Mouse (Mus musculus) small intestine, adult 2 months (tissue): ENCODE results near the gene Rnf212. TPM values are rescaled to one million over a fixed set of nuclear protein-coding genes. Genes with fewer than 3 reads are reported as not detected.

ENCODE experiments used
- H3K27ac ChIP-seq: fragments of 200-500 bp; 2 replicates; pipeline ENCODE4 v1.5.1; 2012; ENCODE audit warnings: low read depth, low read length, control low read depth, inconsistent platforms; ENCODE audit not compliant: insufficient read depth
- H3K27me3 ChIP-seq: fragments of 200-500 bp; 2 replicates; pipeline ENCODE4 v1.6.1; 2012; ENCODE audit warnings: mild to moderate bottlenecking, moderate library complexity, low read length, inconsistent platforms; ENCODE audit not compliant: control insufficient read depth, insufficient read depth
- H3K36me3 ChIP-seq: fragments of 200-500 bp; 2 replicates; pipeline ENCODE4 v1.6.1; 2012; ENCODE audit warnings: mild to moderate bottlenecking, low read length, control low read depth, inconsistent platforms; ENCODE audit not compliant: control insufficient read depth, insufficient read depth
- H3K4me1 ChIP-seq: fragments of 200-500 bp; 2 replicates; pipeline ENCODE4 v1.6.1; 2012; ENCODE audit warnings: low read length, inconsistent platforms, mixed read lengths; ENCODE audit not compliant: control insufficient read depth, insufficient read depth, insufficient read length
- H3K4me3 ChIP-seq: fragments of 200-500 bp; 2 replicates; pipeline ENCODE4 v1.5.1; 2012; ENCODE audit warnings: low read depth, mild to moderate bottlenecking, control low read depth, inconsistent platforms, low read length, moderate library complexity
- CTCF ChIP-seq: fragments of 200-500 bp; IDR thresholded peaks from 2 replicates; pipeline ENCODE4 v1.5.1; 2012; ENCODE audit warnings: low read depth, mild to moderate bottlenecking, control low read depth, inconsistent platforms, low read length, moderate library complexity, mixed read lengths; ENCODE audit not compliant: insufficient replicate concordance, insufficient read length; ENCODE audit errors: extremely low read depth
- POLR2A ChIP-seq: fragments of 200-500 bp; IDR thresholded peaks from 2 replicates; pipeline ENCODE4 v1.6.1; 2012; ENCODE audit warnings: low read depth, mild to moderate bottlenecking, control low read depth, inconsistent platforms, low read length, moderate library complexity
- WGBS: fragments of 180-500 bp; shearing (Covaris S2); methylation state at CpG from one replicate; pipeline ENCODE4 v1.1.7; 2018; 5-methylcytosine and 5-hydroxymethylcytosine counted together
- polyA plus RNA-seq: library from polyadenylated mRNA; depleted of rRNA; stranded (reverse); fragments of >200 nt; gene quantifications from 2 replicates; pipeline ENCODE4 v1.2.3, GENCODE M21; 2012

Rnf212 gene
- polyA plus RNA-seq, 1 experiment = 0.14 TPM

- no peaks in the 10 kb centered on the region for H3K36me3 ChIP-seq
- WGBS = 64% methylated on average over 4 of the region's 4 CpGs
- H3K4me3 ChIP-seq = no peak overlapping the region
- H3K27ac ChIP-seq = no peak overlapping the region
- TF ChIP-seq CTCF = no peak
- no peaks in the 10 kb centered on the region for H3K27me3 ChIP-seq
- H3K4me1 ChIP-seq = peaks cover 7% of the 10 kb centered on the region
These were observed 77.4 kb downstream of the Rnf212 start for GRCm38 (mm10) chr5:108697341-108697753.

- Histone ChIP-seq H3K27me3 (no peaks in the 10 kb centered on the region), H3K27ac (no peak overlapping the region), H3K4me1 (peaks cover 7% of the 10 kb centered on the region), H3K4me3 (no peak overlapping the region), H3K36me3 (no peaks in the 10 kb centered on the region)
- 86% methylated on average over 3 of the region's 3 CpGs for WGBS
- no peak for TF ChIP-seq POLR2A
- TF ChIP-seq CTCF = no peak
These were observed 78.2 kb downstream of the Rnf212 start for GRCm38 (mm10) chr5:108696542-108696941.

GRCm38 (mm10) chr5:108695861-108696260 lies 78.9 kb downstream of the Rnf212 start:
- H3K27me3 ChIP-seq = no peaks in the 10 kb centered on the region
- WGBS = 97% methylated on average over 12 of the region's 12 CpGs
- H3K36me3 ChIP-seq = no peaks in the 10 kb centered on the region
- TF ChIP-seq CTCF (no peak), POLR2A (no peak)
- H3K4me3 ChIP-seq = no peak overlapping the region
- H3K27ac ChIP-seq = no peak overlapping the region
- H3K4me1 ChIP-seq = peaks cover 7% of the 10 kb centered on the region

GRCm38 (mm10) chr5:108694352-108695261 lies 80.2 kb downstream of the Rnf212 start:
- H3K4me3 ChIP-seq = peak overlapping the region; percentile 91
- 2% methylated on average over 99 of the region's 99 CpGs for WGBS
- no peak overlapping the region for H3K27ac ChIP-seq
- TF ChIP-seq CTCF (no peak), POLR2A (no peak)
- H3K4me1 ChIP-seq = peaks cover 7% of the 10 kb centered on the region
- H3K27me3 ChIP-seq = no peaks in the 10 kb centered on the region
- H3K36me3 ChIP-seq = no peaks in the 10 kb centered on the region

GRCm38 (mm10) chr5:108693872-108694288 lies 80.9 kb downstream of the Rnf212 start:
- WGBS = under 1% methylated on average over 43 of the region's 43 CpGs
- Histone ChIP-seq H3K4me1 (peaks cover 7% of the 10 kb centered on the region), H3K4me3 (peak overlapping the region; percentile 91), H3K27me3 (no peaks in the 10 kb centered on the region), H3K27ac (no peak overlapping the region), H3K36me3 (no peaks in the 10 kb centered on the region)
- TF ChIP-seq POLR2A (no peak), CTCF (no peak)

GRCm38 (mm10) chr5:108692271-108692670 lies 82.5 kb downstream of the Rnf212 start, which contains the start of gene Fgfrl1:
Fgfrl1 (plus strand) TSS chr5:108692382.
- 2% methylated on average over 16 of the region's 18 CpGs for WGBS
- H3K27me3 ChIP-seq = no peaks in the 10 kb centered on the region
- TF ChIP-seq POLR2A = no peak
- TF ChIP-seq CTCF = peak; percentile 54; the same call in 1 of the 2 replicates
- peak within 1 kb of the TSS; percentile 57 for H3K4me3 ChIP-seq
- H3K4me1 ChIP-seq = peaks cover 7% of the 10 kb centered on the region
- no peak within 1 kb of the TSS; the same call in 1 of the 2 replicates for H3K27ac ChIP-seq
- no peaks in the 10 kb centered on the region for H3K36me3 ChIP-seq

- H3K27me3 ChIP-seq = no peaks in the 10 kb centered on the region
- no peak overlapping the region for H3K27ac ChIP-seq
- peaks cover 7% of the 10 kb centered on the region for H3K4me1 ChIP-seq
- no peak for TF ChIP-seq CTCF
- H3K4me3 ChIP-seq = no peak overlapping the region
- no peaks in the 10 kb centered on the region for H3K36me3 ChIP-seq
- 72% methylated on average over 4 of the region's 4 CpGs for WGBS
These were observed 83.6 kb downstream of the Rnf212 start for GRCm38 (mm10) chr5:108691152-108691551.
